Mouse (Mus musculus) embryo, embryonic 10.5 days (tissue): Measurements from ENCODE around the gene Gtf2i.

ENCODE experiments used
- DNase-seq: peaks from one replicate; pipeline ENCODE4 v3.0.0-alpha.2; 2015; ENCODE audit warnings: low spot score

Gtf2i gene

DNA sequence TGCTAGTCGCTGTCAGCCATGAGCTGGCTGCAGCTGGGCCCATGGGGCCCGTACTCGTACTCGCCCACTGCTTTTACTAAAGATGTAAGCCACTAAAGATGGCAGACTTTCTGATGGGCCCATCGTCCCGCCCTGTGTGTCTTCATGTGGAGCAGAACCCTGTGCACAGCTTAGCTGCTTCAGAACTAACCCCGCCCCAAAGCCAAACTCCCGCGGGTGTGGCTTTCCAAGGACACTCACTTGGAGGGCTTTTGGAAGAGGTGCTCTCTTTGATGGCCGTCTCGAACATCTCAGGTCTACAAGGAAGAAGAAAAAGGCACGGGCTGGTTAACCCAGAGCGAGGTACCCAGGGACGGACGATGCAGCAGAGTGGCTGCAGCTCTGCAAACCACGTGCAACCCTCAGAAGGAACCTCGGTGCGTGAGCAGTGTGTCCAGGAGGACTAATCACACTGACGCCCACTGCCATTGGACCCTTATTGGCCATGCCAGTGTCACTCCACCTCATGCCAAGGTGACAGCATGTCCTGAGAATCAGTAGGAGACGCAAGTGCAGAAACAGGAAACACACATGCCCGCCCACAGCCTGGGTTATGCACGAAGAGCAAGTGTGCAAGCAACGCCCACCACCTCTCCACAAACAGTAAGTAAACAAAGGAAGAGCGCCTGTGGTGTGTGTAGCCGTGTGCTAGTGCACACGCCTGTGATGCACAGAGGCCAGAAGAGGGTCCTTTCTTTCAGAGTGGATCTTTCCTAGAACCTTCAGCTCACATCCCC lies 70.7 kb downstream of the Gtf2i start:
- no peak for DNase-seq

DNA sequence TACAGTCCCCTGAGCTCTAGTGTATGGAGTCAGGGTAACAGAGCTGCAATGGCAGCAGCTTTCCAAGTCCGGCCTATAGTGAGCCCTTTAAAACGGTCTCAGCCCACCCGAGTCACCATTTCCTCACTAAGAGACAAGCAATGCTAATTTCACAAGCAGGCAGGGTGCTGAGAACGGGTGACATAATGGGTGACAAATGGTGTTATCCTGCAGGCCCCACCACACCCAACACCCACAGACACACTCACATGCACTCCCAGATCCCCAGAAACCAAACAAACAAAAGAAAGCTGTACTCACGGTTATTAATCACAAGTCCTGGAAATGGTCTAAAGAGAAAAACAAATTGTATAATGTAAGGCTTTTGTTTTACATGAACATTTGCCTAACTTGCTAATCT lies 72.7 kb downstream of the Gtf2i start:
- DNase-seq = no peak

DNA sequence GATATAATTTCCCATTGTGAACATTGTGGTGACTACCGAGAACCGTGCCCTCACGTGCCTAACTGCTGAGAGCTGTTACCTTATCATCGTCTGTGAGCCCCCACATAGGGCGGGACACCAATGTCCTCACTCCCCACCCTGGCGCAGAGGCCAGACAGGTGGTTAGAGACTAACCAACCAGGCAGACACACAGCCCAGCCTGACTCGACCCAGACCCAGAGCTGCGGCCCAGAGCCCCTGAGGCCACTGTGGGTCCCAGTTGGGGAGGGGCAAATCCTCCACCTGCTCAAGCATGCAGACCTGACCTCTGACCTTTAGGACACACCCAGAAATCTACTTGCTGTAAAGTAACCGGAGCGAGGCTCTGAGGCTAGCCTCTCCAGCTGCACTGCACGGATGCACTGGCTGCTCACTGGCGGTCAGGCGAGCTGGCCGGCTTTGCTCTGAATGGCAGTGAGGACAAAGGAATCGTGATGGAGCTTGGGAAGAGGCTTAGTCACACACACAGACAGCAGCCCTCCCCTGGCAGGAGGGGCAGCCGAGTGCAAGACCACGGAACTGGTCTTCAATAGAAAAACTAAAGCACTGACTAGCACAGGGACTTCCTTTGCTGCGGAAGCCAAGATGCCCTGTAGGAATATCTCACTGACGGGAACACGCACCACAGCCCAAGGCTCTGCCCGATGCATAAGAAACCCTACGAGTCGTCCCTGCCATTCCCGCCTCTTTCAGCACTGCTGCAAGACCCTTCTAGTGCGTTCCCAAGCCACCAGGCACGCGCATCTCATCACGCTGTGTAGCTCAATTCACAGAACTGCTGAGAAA lies 76.4 kb downstream of the Gtf2i start:
- DNase-seq = peak; percentile 76

DNA sequence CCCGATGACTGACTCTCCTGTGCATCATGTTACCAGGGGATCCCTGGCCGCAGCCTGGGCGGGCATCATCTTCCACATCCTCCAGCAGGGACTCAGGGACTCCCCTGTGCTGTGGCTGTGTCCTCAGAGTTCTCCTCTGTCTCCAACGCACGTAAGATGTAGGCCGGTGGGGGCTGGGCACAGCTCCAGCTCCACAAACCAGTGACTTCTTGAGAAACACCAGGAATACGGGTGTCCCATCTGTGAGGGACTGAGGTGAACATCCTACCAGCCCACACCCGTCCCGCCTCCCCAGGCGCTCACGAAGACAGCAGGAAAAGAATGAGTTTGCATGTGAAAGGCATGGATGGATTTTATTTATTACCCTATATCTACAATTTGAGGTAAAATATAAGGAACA lies 77.1 kb downstream of the Gtf2i start:
- DNase-seq = no peak

DNA sequence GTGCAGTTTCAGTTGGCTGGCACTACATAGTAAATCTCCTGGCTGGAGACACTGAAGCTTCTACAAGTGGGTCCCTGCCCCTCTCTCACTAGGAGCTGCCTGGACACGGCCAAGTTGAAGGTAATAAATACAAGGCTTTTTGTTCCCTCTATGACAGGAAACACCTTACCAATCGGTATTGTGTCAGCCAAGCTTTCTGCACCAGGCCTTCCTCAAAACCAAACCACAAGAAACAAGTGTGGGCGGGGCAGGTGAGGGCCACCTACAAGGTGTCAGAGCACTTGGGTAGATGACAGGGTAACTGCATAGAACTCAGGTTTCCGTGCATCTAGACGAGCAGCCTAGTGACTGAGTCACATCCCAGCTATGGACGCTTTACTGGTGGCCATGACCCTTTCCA lies 77.8 kb downstream of the Gtf2i start:
- no peak for DNase-seq

DNA sequence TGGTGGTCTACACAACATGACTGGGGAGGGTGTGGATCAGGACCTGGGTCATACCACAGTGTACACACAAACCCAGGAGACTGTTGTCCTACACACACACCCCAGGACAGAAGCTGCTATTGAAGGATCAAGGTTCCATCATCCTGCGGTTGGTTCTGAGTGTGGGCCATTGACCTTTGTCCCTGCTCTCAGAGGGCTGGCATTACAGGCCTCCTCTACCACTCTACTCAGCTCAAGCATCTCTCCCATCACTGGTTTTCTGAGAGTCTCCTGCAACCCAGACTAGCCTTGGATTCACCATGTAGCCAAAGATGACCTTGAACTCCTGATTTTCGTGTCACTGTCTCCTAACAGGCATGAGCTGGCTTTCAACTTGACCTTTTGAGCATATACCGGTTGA lies 78.3 kb downstream of the Gtf2i start:
- no peak for DNase-seq

DNA sequence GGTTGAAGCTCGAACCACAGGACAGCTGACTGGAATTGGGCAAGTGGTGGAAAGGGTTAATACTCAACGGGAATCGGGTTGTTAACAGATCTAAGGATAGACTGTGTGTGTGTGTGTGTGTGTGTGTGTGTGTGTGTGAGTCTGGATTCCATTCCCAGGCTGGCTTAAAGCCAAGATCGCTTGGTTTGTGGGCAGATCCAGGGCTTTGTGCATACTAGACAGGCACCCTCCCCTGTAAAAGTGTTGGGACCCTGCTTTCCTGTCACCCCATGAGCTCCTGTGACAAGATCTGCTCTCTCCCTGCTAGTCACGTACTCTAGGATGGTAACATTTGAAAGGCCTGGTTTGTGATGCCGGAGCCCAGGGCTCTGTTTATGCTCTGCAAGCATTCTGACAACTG lies 79.4 kb downstream of the Gtf2i start:
- no peak for DNase-seq

DNA sequence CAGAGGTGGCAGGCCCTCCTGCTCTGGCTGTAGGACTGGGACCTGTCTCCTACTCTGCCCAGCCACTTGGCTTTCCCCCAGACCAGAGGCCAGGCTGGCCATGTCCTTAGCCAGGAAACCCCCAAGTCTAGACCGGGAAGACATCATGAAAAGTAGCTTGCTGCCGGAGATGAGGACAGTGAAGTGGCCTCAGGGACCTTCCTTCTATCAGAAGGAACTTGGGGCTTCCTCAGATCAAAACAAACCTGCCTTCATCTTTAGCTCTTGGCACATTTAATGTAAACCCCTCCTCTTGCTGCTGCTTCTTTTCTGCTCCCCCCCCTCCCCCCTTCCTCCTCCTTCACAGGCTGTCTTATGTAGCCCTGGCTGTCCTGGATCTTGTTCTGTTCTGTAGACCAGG lies 80.4 kb downstream of the Gtf2i start:
- DNase-seq = no peak

DNA sequence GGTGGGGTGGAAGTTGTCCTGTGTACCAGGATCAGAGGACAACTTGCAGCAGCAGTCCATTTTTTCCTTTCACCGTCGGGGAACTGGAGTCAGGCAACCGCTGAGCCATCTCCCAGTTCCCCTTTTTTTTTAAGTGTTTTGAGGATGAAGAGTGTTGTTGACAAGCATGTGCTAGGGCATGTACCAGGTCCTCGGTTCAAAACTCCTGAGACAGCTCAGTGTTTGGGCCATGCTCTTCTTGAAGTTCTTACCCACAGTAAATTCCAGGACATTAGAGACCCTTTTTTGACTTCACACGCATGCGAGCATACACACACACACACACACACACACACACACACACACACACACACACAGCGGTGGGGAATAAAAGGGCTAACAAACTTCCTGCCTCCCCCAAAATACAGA lies 81.3 kb downstream of the Gtf2i start:
- DNase-seq = no peak

DNA sequence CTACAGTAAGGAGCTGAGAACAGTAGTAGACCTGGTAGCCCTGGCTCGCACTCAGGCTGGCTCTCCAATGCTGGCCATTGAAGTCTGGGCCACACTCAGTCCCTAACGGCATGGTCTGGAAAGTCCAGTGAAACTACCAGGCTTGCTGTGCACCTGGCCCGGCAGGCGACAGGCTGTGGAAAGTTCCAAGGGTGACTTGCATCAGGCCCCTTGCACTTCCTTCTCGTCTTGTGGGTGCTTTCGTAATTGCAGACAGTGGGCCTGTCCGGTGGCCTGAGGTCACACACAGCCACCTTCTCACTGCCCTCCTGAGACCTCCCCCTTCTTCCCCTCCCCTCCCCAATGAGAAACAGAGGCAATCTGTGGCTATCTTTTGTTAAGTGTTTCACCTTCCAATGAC lies 82.0 kb downstream of the Gtf2i start:
- peak; percentile 40 for DNase-seq

DNA sequence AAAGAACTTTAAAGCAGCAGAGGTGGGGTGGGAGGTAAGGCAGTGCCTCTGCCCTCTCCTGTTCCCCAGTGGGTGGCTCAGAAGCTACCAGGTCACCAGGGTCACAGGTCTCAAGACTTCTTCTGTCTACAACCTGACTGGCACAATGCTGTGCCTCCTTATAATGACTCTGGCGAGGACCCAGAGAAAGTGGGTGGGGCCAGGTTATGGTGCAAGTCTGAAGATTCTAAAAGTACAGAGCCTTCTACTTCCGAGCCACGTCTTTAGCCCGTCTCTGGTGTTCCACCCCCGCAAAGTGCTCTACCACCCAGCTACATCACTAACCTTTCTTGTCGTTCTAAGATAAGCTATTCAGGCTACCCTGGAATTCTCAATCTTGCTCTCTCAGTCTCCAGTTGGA lies 82.4 kb downstream of the Gtf2i start:
- DNase-seq = no peak

DNA sequence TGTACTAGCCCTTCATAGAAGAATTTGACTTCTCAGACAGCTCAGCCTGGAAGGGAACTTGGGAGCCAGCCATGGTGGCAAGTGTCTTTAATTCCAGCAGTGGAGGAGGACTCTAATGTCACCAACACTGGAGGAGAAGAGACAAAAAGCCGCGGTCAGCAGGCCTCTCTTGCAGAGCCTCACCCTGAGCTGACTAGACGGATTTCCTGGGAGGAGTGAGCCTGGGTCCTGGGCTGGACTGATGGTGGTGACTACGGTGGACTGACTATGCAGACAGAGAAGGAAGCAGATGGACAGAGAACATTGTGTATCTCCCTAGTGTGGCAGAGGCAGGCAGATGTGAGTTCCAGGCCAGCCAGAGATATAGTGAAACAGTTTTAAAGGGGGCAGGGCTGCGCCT lies 83.2 kb downstream of the Gtf2i start:
- DNase-seq = no peak

DNA sequence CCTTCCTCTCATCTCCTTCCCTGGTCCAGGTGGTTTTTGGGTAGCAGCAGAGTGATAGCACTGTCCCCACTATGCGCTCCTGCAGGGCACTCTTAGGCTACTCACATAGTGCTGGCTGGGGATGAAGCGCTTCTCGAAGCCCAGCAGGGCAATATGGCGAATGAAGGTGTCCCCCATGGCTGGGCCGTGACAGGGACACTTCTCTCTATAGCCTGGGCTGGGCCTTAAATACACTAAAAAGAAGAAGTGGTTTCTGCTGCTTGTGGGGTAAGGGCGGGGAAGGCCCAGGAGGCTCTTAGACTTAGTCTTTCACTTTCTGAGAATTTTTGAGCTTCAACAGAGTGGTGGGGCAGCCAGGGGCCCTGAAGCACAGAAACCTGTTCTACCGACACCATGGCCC lies 85.2 kb downstream of the Gtf2i start, which contains the start of gene Ncf1:
TSS of gene Ncf1 (minus strand) at position 235 of the 400 bp plus-strand sequence.
- no peak for DNase-seq

DNA sequence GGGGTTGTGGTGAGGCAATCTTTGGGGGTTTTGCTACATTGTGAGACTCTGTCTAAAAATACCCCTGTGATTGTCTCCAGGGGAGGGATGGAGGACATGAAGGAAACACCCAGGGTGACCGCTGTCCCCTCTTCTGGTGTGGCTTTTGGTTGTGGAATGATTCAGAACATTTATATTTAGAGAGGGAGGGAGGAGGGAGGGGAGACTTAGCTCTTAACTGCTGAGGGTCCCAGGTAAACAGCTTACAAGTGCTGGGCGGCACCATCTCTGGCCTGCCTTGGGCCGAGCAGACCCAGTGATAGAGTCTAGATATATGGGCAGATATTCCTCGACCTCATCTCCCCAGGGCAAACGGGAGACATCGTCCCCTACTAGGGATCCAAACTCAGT lies 86.3 kb downstream of the Gtf2i start:
- no peak for DNase-seq

DNA sequence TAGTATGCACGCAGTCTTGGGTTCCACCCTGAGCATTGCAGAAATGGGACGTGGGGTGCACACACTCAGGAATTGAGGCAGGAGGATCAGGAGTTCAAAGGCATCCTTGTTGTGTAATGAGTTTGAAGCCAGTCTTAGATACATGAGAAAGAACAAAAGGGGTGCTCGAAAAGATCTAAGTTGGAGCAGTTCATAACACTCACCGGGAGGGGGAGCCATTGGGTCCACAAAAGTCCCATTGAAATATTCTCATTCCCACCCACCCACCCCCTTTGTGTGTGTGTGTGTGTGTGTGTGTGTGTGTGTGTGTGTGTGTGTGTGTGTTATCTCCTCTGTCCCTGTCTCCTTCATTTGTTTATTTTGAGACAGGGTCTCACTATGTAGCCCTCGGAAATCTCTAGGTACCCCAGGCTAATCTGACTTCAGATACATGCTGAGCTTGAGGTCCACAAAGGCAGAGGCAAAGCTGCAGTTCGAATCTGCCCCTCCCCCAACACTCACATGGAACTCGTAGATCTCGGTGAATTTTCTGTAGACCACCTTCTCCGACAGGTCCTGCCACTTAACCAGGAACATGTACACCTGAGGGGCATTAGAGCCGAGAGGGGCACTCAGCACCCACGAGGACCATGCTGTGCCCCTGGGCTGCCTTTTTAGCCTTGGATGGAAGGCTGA lies 86.8 kb downstream of the Gtf2i start:
- DNase-seq = peak; percentile 73

DNA sequence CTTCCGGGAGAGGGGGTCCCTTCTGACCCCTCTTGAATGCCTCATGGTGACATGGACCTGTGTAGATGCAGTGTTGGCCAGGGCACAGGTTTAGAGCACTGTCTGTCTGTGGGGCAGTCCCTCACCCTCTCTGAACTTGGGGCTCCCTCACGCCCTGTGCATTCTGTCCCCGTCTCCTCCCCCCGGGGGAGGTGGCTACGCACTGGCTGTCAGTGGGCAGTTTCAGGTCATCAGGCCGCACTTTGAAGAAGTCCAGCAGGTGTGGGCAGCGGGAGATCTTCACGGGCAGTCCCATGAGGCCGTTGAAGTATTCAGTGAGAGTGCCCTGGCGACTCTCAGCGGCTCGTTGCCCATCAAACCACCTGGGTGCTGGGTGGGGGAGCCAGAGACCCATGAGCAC lies 87.6 kb downstream of the Gtf2i start:
- DNase-seq = no peak

DNA sequence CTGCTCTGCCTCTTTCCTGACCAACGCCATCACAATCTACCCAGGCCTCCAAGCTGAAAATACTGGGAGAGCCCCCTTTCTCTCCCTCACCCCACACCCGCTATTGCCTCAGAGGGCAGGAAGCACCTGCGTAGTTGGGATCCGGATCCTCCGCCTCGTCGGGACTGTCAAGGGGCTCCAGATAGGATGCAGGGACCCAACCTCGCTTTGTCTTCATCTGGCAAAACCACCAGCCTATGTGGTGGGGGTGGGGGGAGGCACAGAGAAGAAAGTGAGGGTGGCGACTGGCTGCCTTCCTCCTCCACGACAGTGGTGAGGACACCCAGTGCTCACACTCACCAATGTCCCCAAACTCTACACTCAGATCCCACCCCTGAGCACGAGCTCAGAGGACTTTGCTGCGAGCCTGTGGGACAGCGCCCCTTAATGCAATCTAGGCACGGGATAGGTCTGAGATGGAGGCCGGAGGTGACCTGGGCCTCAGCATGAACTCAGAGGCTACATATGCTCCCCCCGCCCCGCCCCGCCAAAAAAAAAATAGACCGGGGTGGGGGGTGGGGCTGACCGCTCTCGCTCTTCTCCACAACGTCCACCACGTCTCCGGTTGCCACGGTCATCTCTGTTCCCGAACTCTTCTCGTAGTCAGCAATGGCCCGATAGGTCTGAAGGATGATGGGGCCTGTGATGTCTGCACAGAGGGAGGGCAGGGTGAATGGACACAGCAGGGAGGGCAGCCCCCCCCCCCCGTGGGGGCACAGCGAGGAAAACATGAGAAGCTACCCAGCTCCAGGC lies 89.3 kb downstream of the Gtf2i start:
- DNase-seq = no peak

DNA sequence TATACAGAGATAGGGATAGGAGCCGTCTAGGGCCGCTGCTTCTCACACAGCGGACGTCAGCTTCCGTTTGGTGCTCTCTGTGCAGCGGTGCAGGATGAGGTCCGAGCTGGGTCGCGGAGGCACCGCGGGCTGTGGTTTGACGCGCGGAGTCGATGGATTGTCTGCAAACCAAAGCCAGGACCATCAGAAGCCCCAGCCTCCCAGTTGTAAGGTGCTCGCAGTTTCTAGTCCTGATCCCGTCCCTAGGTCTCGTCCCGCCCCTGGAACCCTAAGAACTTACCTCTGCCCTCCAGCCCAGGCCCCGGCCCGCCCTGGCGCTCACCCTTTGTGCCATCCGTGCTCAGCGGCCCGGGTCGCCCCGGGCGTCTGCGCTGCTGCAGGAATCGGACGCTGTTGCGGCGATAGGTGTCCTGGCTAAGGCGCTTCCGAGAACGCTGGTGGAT lies 92.8 kb downstream of the Gtf2i start:
- DNase-seq = peak; percentile 50

DNA sequence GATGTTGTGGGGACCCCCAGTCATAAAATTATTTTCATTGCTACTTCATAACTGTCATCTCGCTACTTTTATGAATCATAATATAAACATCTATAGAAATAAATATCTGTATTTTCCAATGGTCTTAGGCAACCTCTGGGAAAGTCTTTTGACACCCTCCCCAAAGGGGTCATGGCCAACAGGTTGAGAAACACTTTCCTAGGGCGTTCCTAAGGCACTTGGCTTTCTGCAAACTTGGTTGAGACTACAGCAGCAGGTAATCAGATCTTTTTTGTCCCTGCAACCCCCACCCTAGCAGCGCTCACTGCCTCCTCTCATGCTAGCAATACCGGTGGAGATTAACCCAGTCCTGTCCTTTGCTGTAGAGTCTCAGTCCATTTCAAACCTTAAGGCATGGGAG lies 93.3 kb downstream of the Gtf2i start:
- DNase-seq = no peak

DNA sequence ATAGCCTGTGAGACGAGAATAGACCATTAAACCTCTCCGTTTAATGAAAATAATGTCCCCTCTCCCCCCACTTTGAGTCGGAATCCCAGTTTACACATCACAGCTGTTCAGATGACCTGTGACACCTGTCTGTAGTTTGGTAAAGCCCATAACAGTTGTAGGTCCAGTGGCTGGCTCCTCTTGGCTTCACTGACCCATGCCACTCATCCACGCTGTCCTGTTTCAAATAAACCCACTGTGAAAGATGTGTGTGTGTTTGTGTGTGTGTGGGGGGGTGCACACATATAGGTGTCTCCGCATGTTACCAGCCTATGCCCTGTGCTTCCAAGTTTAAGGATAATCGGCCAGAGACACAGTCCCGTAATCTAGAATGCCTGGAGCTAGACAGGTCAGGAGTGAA lies 96.7 kb downstream of the Gtf2i start:
- no peak for DNase-seq

DNA sequence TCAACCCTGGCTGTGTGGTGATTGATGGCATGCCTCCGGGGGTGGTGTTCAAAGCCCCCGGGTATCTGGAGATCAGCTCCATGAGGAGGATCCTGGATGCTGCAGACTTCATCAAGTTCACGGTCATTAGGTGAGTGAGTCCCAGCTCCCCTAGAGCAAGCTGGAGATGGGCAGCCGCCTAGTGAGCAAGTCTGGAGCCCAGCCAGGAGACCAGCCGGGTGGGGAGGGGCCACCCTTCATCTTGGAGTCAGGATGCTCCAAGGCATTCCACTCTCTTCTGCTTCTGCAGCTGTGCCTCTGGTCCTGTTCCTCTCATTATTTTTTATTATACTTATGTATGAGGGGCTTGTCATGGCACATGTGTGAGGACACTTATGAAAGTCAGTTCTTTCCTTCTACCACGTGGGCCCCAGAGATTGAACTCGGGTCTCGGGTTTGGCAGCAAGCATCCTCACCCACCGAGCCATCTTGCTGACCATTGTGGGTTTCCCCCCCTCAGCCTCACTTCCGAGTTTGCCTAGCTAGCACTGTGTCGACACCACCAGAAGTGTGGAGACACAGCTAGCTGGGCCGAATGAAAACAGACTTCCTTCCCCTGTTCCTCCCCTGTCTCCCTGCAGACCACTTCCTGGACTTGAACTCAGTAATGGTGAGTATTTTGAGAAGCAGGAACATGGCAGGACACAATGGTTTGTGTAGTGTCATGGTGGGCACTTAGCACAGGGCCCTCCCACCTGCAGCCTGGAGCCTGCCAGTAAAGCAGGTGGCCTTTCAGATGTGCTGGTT lies 100.3 kb downstream of the Gtf2i start:
- no peak for DNase-seq
